Mouse (Mus musculus): ENCODE data around the gene Dnmbp.

- no peak for TF ChIP-seq MAX (IDR thresholded peaks at IDR 0.05)
- TF ChIP-seq MYOG (IDR thresholded peaks at IDR 0.05; ENCODE audit: control insufficient read depth, extremely low read depth, insufficient read length), result no peak
- TF ChIP-seq CTCF (IDR thresholded peaks at IDR 0.05; ENCODE audit: control insufficient read depth, insufficient read depth, insufficient read length), result no peak
- TF ChIP-seq USF1 (IDR thresholded peaks at IDR 0.05; ENCODE audit: low read depth), result no peak
- no peak for TF ChIP-seq MYOD1 (IDR thresholded peaks at IDR 0.05; ENCODE audit: control insufficient read depth, insufficient read length, low read depth)
- TF ChIP-seq CEBPB (IDR thresholded peaks at IDR 0.05; ENCODE audit: low read depth), result no peak
Measured at GRCm38 (mm10) chr19:43939171-43939768, 721 bp downstream of the Dnmbp start.
